Mouse (Mus musculus) stomach, postnatal 0 days (tissue): Measurements from ENCODE around the gene Tdo2. TPM values are rescaled to one million over a fixed set of nuclear protein-coding genes. Genes with fewer than 3 reads are reported as not detected.

ENCODE experiments used
- ATAC-seq: fragments of 200-750 bp; cut with Nextera tagmentation; 2 replicates; pipeline ENCODE4 v1.8.0; 2017; ENCODE audit not compliant: low FRiP score, low TSS enrichment
- DNase-seq: peaks from one replicate; pipeline ENCODE4 v3.0.0-alpha.2; 2016; ENCODE audit warnings: low spot score
- H3K27ac ChIP-seq: fragments of 300-500 bp; sonication (generic); replicated peaks from 2 replicates; pipeline ENCODE4 v1.5.1; 2014; ENCODE audit warnings: mild to moderate bottlenecking, control low read depth
- H3K27me3 ChIP-seq: fragments of 300-500 bp; sonication (generic); 2 replicates; pipeline ENCODE4 v1.6.1; 2014; ENCODE audit warnings: low read length; ENCODE audit not compliant: control insufficient read depth, insufficient read depth
- H3K36me3 ChIP-seq: fragments of 300-500 bp; sonication (generic); 2 replicates; pipeline ENCODE4 v1.6.1; 2014; ENCODE audit warnings: low read length, mixed read lengths; ENCODE audit not compliant: control insufficient read depth, insufficient read depth
- H3K4me1 ChIP-seq: fragments of 300-500 bp; sonication (generic); replicated peaks from 2 replicates; pipeline ENCODE4 v1.6.1; 2014; ENCODE audit warnings: antibody characterized with exemption; ENCODE audit not compliant: control insufficient read depth, insufficient read depth
- H3K4me2 ChIP-seq: fragments of 300-500 bp; sonication (generic); replicated peaks from 2 replicates; pipeline ENCODE4 v1.6.1; 2014; ENCODE audit warnings: low read depth, mild to moderate bottlenecking, control low read depth, moderate library complexity
- H3K4me3 ChIP-seq: fragments of 300-500 bp; sonication (generic); 2 replicates; pipeline ENCODE4 v1.5.1; 2014; ENCODE audit warnings: low read depth, low read length, control low read depth
- H3K9ac ChIP-seq: fragments of 300-500 bp; sonication (generic); 2 replicates; pipeline ENCODE4 v1.6.1; 2014; ENCODE audit warnings: mild to moderate bottlenecking, low read length, control low read depth, mixed read lengths
- H3K9me3 ChIP-seq: fragments of 300-500 bp; sonication (generic); 2 replicates; pipeline ENCODE4 v1.6.1; 2016; ENCODE audit warnings: low read length; ENCODE audit not compliant: control insufficient read depth
- CTCF ChIP-seq: IDR thresholded peaks from 2 replicates; pipeline ENCODE4 v1.5.1; 2016; ENCODE audit warnings: antibody characterized with exemption, low read depth, mild to moderate bottlenecking, moderate library complexity
- EP300 ChIP-seq: optimal IDR thresholded peaks from 2 replicates; pipeline ENCODE3; 2016; ENCODE audit warnings: antibody characterized with exemption
- WGBS: fragments of 180-500 bp; shearing (Covaris S2); extraction: QIAGEN DNeasy Blood & Tissue Kit; methylation state at CpG from one replicate; pipeline ENCODE4 v1.1.7; 2014; 5-methylcytosine and 5-hydroxymethylcytosine counted together
- polyA plus RNA-seq: library from polyadenylated mRNA; unstranded; fragments of >200 nt; fragmentation: Nextera tagmentation; extraction: Ambion mirVana; gene quantifications from 2 replicates; pipeline ENCODE4 v1.2.1, GENCODE M21; 2015

The Tdo2 gene
- polyA plus RNA-seq, 1 experiment from 2014 or later: 2.8 TPM

- H3K4me2 ChIP-seq: no peak overlapping the region
- TF ChIP-seq CTCF (no peak), EP300 (no peak)
- no peaks in the 10 kb centered on the region for H3K4me1 ChIP-seq
- H3K9me3 ChIP-seq: no peaks in the 10 kb centered on the region
- DNase-seq (no peak), ATAC-seq (no peak)
- H3K36me3 ChIP-seq: no peaks in the 10 kb centered on the region
- no peak overlapping the region for H3K27ac ChIP-seq
- no peak overlapping the region for H3K9ac ChIP-seq
- H3K27me3 ChIP-seq: no peaks in the 10 kb centered on the region
- H3K4me3 ChIP-seq: no peak overlapping the region
- WGBS: 87% methylated on average over 3 of the region's 3 CpGs
Observed at GRCm38 (mm10) chr3:81942341-81942740, 33.7 kb downstream of the Tdo2 start.

GRCm38 (mm10) chr3:81938924-81939323, 37.1 kb downstream of the Tdo2 start:
- Histone ChIP-seq H3K4me1 (no peaks in the 10 kb centered on the region), H3K4me3 (no peak overlapping the region), H3K27me3 (no peaks in the 10 kb centered on the region), H3K36me3 (no peaks in the 10 kb centered on the region), H3K9me3 (no peaks in the 10 kb centered on the region), H3K4me2 (no peak overlapping the region), H3K27ac (no peak overlapping the region), H3K9ac (no peak overlapping the region)
- ATAC-seq: peak; percentile 51; the same call in 1 of the 2 replicates
- 29% methylated on average over 3 of the region's 3 CpGs for WGBS
- DNase-seq: no peak
- TF ChIP-seq EP300: peak; percentile 76
- no peak for TF ChIP-seq CTCF

- H3K27ac ChIP-seq: no peak overlapping the region
- ATAC-seq: no peak
Observed at GRCm38 (mm10) chr3:81933348-81933747, 42.7 kb downstream of the Tdo2 start.

GRCm38 (mm10) chr3:81932141-81933101, 43.6 kb downstream of the Tdo2 start, which contains the start of gene Ctso:
Gene Ctso, plus strand, starts transcription at chr3:81932601.
- no peaks in the 10 kb centered on the region for H3K36me3 ChIP-seq
- H3K27ac ChIP-seq: peak within 1 kb of the TSS; percentile 92
- H3K9me3 ChIP-seq: no peaks in the 10 kb centered on the region
- ATAC-seq (peak; percentile 95), DNase-seq (peak; percentile 90)
- H3K4me1 ChIP-seq: no peaks in the 10 kb centered on the region
- WGBS: 12% methylated on average over 27 of the region's 27 CpGs
- H3K4me3 ChIP-seq: peak within 1 kb of the TSS; percentile 63
- TF ChIP-seq EP300: no peak
- TF ChIP-seq CTCF: peak; percentile 89
- H3K27me3 ChIP-seq: no peaks in the 10 kb centered on the region
- peak within 1 kb of the TSS; percentile 78 for H3K9ac ChIP-seq
- H3K4me2 ChIP-seq: peak within 1 kb of the TSS; percentile 39

More at GRCm38 (mm10) chr3:81933348-81933747, 42.7 kb downstream of the Tdo2 start:
- no peak for TF ChIP-seq EP300
- TF ChIP-seq CTCF: no peak
- H3K4me1 ChIP-seq: no peaks in the 10 kb centered on the region
- no peaks in the 10 kb centered on the region for H3K9me3 ChIP-seq
- no peaks in the 10 kb centered on the region for H3K27me3 ChIP-seq
- H3K4me2 ChIP-seq: no peak overlapping the region
- H3K4me3 ChIP-seq: no peak overlapping the region; the same call in 1 of the 2 replicates
- no peak overlapping the region for H3K9ac ChIP-seq
- 77% methylated on average over 4 of the region's 4 CpGs for WGBS
- H3K36me3 ChIP-seq: no peaks in the 10 kb centered on the region
- no peak for DNase-seq

GRCm38 (mm10) chr3:81931695-81932094, 44.3 kb downstream of the Tdo2 start:
- no peak for DNase-seq
- no peak overlapping the region for H3K9ac ChIP-seq
- no peaks in the 10 kb centered on the region for H3K27me3 ChIP-seq
- no peak overlapping the region for H3K27ac ChIP-seq
- H3K9me3 ChIP-seq: no peaks in the 10 kb centered on the region
- no peak overlapping the region for H3K4me3 ChIP-seq
- H3K4me1 ChIP-seq: no peaks in the 10 kb centered on the region
- 58% methylated on average over 3 of the region's 3 CpGs for WGBS
- TF ChIP-seq EP300 (no peak), CTCF (no peak)
- H3K4me2 ChIP-seq: no peak overlapping the region
- ATAC-seq: no peak
- no peaks in the 10 kb centered on the region for H3K36me3 ChIP-seq

- TF ChIP-seq CTCF (no peak), EP300 (no peak)
- no peak overlapping the region for H3K4me2 ChIP-seq
- no peaks in the 10 kb centered on the region for H3K9me3 ChIP-seq
- no peaks in the 10 kb centered on the region for H3K4me1 ChIP-seq
- no peaks in the 10 kb centered on the region for H3K36me3 ChIP-seq
- H3K4me3 ChIP-seq: no peak overlapping the region
- no peaks in the 10 kb centered on the region for H3K27me3 ChIP-seq
- 100% methylated on average over 1 of the region's 1 CpGs for WGBS
- no peak overlapping the region for H3K9ac ChIP-seq
- no peak for ATAC-seq
- no peak overlapping the region for H3K27ac ChIP-seq
- no peak for DNase-seq
Observed at GRCm38 (mm10) chr3:81929073-81929472, 46.9 kb downstream of the Tdo2 start.
